Mouse (Mus musculus): ENCODE measurements around the gene Iqcc.

DNA sequence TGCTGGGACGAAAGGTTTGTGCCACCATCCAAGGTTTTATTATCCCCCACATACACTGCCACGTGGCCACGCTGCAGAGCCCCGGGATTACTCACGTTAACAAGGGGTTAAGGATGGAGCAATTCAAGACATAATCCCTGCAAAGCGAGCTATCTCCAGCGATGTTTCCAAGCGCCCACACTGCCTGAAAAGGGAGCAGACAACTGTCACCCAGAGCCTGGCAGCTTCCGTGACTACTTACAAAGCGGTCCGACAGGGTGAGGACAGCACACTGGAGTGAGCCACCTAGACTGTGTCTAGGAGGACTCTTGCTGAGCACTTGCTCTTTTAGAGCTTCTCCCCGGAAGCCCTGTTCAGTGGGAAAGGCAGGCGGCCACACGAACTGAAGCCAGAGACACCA lies 35.9 kb upstream of the Iqcc start:
- TF ChIP-seq MYOD1 (IDR thresholded peaks at IDR 0.05; ENCODE audit: control insufficient read depth, insufficient read length, low read depth) (no peak), CTCF (IDR thresholded peaks at IDR 0.05; ENCODE audit: control insufficient read depth, insufficient read depth, insufficient read length) (no peak)
